Mouse (Mus musculus): ENCODE results near the gene Get4. TPM values are rescaled to one million over a fixed set of nuclear protein-coding genes. Genes with fewer than 3 reads are reported as not detected.

The Get4 gene
- 136 and 143 TPM in 2 replicates for polyA plus RNA-seq (2015; fragmentation: Nextera tagmentation; extraction: Ambion mirVana)

- Histone ChIP-seq H3K9ac (ENCODE audit: low read depth, low read length) (peak within 1 kb of the TSS; percentile 77), H3K27me3 (replicated peaks; ENCODE audit: control insufficient read depth, insufficient read depth, low read length) (no peaks in the 10 kb centered on the region), H3K9me3 (ENCODE audit: control insufficient read depth, low read length) (no peaks in the 10 kb centered on the region), H3K4me3 (ENCODE audit: low read length) (peak within 1 kb of the TSS; percentile 79), H3K27ac (ENCODE audit: low read length) (peak within 1 kb of the TSS; percentile 86), H3K4me2 (ENCODE audit: low read depth, low read length) (peak within 1 kb of the TSS; percentile 82), H3K36me3 (ENCODE audit: control insufficient read depth, insufficient read depth, low read length) (peaks cover 5% of the 10 kb centered on the region; the same call in 1 of the 2 replicates), H3K4me1 (ENCODE audit: control insufficient read depth, insufficient read depth, low read length) (peaks cover 11% of the 10 kb centered on the region)
- ATAC-seq: peak; percentile 94
- under 1% methylated on average over 86 of the region's 90 CpGs for WGBS
These were observed at the start of gene Get4 for GRCm38 (mm10) chr5:139252081-139252909. Gene Get4, plus strand, starts transcription at chr5:139252324.

GRCm38 (mm10) chr5:139203312-139203711 lies 48.8 kb upstream of the Get4 start:
- WGBS: 92% methylated on average over 5 of the region's 5 CpGs
- peaks cover 31% of the 10 kb centered on the region for H3K4me1 ChIP-seq (ENCODE audit: control insufficient read depth, insufficient read depth, low read length)
- H3K4me2 ChIP-seq (ENCODE audit: low read depth, low read length): no peak overlapping the region
- no peak for ATAC-seq
- no peak overlapping the region for H3K4me3 ChIP-seq (ENCODE audit: low read length)
- H3K9ac ChIP-seq (ENCODE audit: low read depth, low read length): no peak overlapping the region
- H3K27ac ChIP-seq (ENCODE audit: low read length): no peak overlapping the region
- H3K9me3 ChIP-seq (ENCODE audit: control insufficient read depth, low read length): no peaks in the 10 kb centered on the region
- H3K36me3 ChIP-seq (ENCODE audit: control insufficient read depth, insufficient read depth, low read length): no peaks in the 10 kb centered on the region; the same call in 1 of the 2 replicates
- no peaks in the 10 kb centered on the region for H3K27me3 ChIP-seq (replicated peaks; ENCODE audit: control insufficient read depth, insufficient read depth, low read length)

- Histone ChIP-seq H3K4me3 (ENCODE audit: low read length) (no peak overlapping the region), H3K27me3 (replicated peaks; ENCODE audit: control insufficient read depth, insufficient read depth, low read length) (no peaks in the 10 kb centered on the region), H3K4me2 (ENCODE audit: low read depth, low read length) (no peak overlapping the region), H3K36me3 (ENCODE audit: control insufficient read depth, insufficient read depth, low read length) (no peaks in the 10 kb centered on the region; the same call in 1 of the 2 replicates), H3K4me1 (ENCODE audit: control insufficient read depth, insufficient read depth, low read length) (peaks cover 35% of the 10 kb centered on the region), H3K27ac (ENCODE audit: low read length) (no peak overlapping the region), H3K9ac (ENCODE audit: low read depth, low read length) (no peak overlapping the region), H3K9me3 (ENCODE audit: control insufficient read depth, low read length) (no peaks in the 10 kb centered on the region)
- ATAC-seq: no peak
- WGBS: 67% methylated on average over 4 of the region's 4 CpGs
These were observed 46.0 kb upstream of the Get4 start for GRCm38 (mm10) chr5:139206081-139206480.

GRCm38 (mm10) chr5:139206525-139206924 lies 45.6 kb upstream of the Get4 start:
- Histone ChIP-seq H3K9ac (ENCODE audit: low read depth, low read length) (no peak overlapping the region), H3K4me1 (ENCODE audit: control insufficient read depth, insufficient read depth, low read length) (peaks cover 31% of the 10 kb centered on the region), H3K27ac (ENCODE audit: low read length) (no peak overlapping the region), H3K4me2 (ENCODE audit: low read depth, low read length) (no peak overlapping the region), H3K36me3 (ENCODE audit: control insufficient read depth, insufficient read depth, low read length) (no peaks in the 10 kb centered on the region; the same call in 1 of the 2 replicates), H3K27me3 (replicated peaks; ENCODE audit: control insufficient read depth, insufficient read depth, low read length) (no peaks in the 10 kb centered on the region), H3K4me3 (ENCODE audit: low read length) (no peak overlapping the region), H3K9me3 (ENCODE audit: control insufficient read depth, low read length) (no peaks in the 10 kb centered on the region)
- 62% methylated on average over 7 of the region's 7 CpGs for WGBS
- no peak for ATAC-seq

- Histone ChIP-seq H3K4me3 (ENCODE audit: low read length) (no peak overlapping the region), H3K27ac (ENCODE audit: low read length) (no peak overlapping the region), H3K4me1 (ENCODE audit: control insufficient read depth, insufficient read depth, low read length) (peaks cover 27% of the 10 kb centered on the region; the same call in 1 of the 2 replicates), H3K9ac (ENCODE audit: low read depth, low read length) (no peak overlapping the region), H3K4me2 (ENCODE audit: low read depth, low read length) (no peak overlapping the region), H3K36me3 (ENCODE audit: control insufficient read depth, insufficient read depth, low read length) (peaks cover 2% of the 10 kb centered on the region; the same call in 1 of the 2 replicates), H3K9me3 (ENCODE audit: control insufficient read depth, low read length) (no peaks in the 10 kb centered on the region), H3K27me3 (replicated peaks; ENCODE audit: control insufficient read depth, insufficient read depth, low read length) (no peaks in the 10 kb centered on the region)
- no peak for ATAC-seq
These were observed 43.9 kb upstream of the Get4 start for GRCm38 (mm10) chr5:139208183-139208582.

- Histone ChIP-seq H3K4me1 (ENCODE audit: control insufficient read depth, insufficient read depth, low read length) (peaks cover 23% of the 10 kb centered on the region; the same call in 1 of the 2 replicates), H3K9me3 (ENCODE audit: control insufficient read depth, low read length) (no peaks in the 10 kb centered on the region), H3K27ac (ENCODE audit: low read length) (peak overlapping the region; percentile 21; the same call in 1 of the 2 replicates), H3K4me2 (ENCODE audit: low read depth, low read length) (no peak overlapping the region), H3K27me3 (replicated peaks; ENCODE audit: control insufficient read depth, insufficient read depth, low read length) (no peaks in the 10 kb centered on the region), H3K4me3 (ENCODE audit: low read length) (no peak overlapping the region), H3K9ac (ENCODE audit: low read depth, low read length) (no peak overlapping the region), H3K36me3 (ENCODE audit: control insufficient read depth, insufficient read depth, low read length) (peaks cover 2% of the 10 kb centered on the region; the same call in 1 of the 2 replicates)
- peak; percentile 73 for ATAC-seq
- 83% methylated on average over 10 of the region's 10 CpGs for WGBS
These were observed 43.0 kb upstream of the Get4 start for GRCm38 (mm10) chr5:139208871-139209684.

- peaks cover 19% of the 10 kb centered on the region; the same call in 1 of the 2 replicates for H3K4me1 ChIP-seq (ENCODE audit: control insufficient read depth, insufficient read depth, low read length)
- H3K4me3 ChIP-seq (ENCODE audit: low read length): no peak overlapping the region
- peak; percentile 56 for ATAC-seq
- 86% methylated on average over 7 of the region's 7 CpGs for WGBS
- H3K9me3 ChIP-seq (ENCODE audit: control insufficient read depth, low read length): no peaks in the 10 kb centered on the region
- H3K27me3 ChIP-seq (replicated peaks; ENCODE audit: control insufficient read depth, insufficient read depth, low read length): no peaks in the 10 kb centered on the region
- H3K36me3 ChIP-seq (ENCODE audit: control insufficient read depth, insufficient read depth, low read length): peaks cover 2% of the 10 kb centered on the region; the same call in 1 of the 2 replicates
- no peak overlapping the region for H3K4me2 ChIP-seq (ENCODE audit: low read depth, low read length)
- H3K27ac ChIP-seq (ENCODE audit: low read length): peak overlapping the region; percentile 21; the same call in 1 of the 2 replicates
- H3K9ac ChIP-seq (ENCODE audit: low read depth, low read length): no peak overlapping the region
These were observed 42.5 kb upstream of the Get4 start for GRCm38 (mm10) chr5:139209685-139210026.

- ATAC-seq: no peak
These were observed 40.3 kb upstream of the Get4 start for GRCm38 (mm10) chr5:139211737-139212385.

GRCm38 (mm10) chr5:139214298-139214697 lies 37.8 kb upstream of the Get4 start:
- H3K36me3 ChIP-seq (ENCODE audit: control insufficient read depth, insufficient read depth, low read length): 0 out of 2 replicates have a peak, but pooled peaks cover 4% of the 10 kb centered on the region
- no peaks in the 10 kb centered on the region for H3K9me3 ChIP-seq (ENCODE audit: control insufficient read depth, low read length)
- H3K27me3 ChIP-seq (replicated peaks; ENCODE audit: control insufficient read depth, insufficient read depth, low read length): no peaks in the 10 kb centered on the region
- no peak for ATAC-seq
- no peak overlapping the region for H3K27ac ChIP-seq (ENCODE audit: low read length)
- no peak overlapping the region for H3K9ac ChIP-seq (ENCODE audit: low read depth, low read length)
- no peak overlapping the region for H3K4me2 ChIP-seq (ENCODE audit: low read depth, low read length)
- peaks cover 5% of the 10 kb centered on the region; the same call in 1 of the 2 replicates for H3K4me1 ChIP-seq (ENCODE audit: control insufficient read depth, insufficient read depth, low read length)
- no peak overlapping the region for H3K4me3 ChIP-seq (ENCODE audit: low read length)

More at GRCm38 (mm10) chr5:139211737-139212385, 40.3 kb upstream of the Get4 start:
- 82% methylated on average over 11 of the region's 11 CpGs for WGBS
- no peak overlapping the region for H3K9ac ChIP-seq (ENCODE audit: low read depth, low read length)
- peaks cover 14% of the 10 kb centered on the region; the same call in 1 of the 2 replicates for H3K4me1 ChIP-seq (ENCODE audit: control insufficient read depth, insufficient read depth, low read length)
- H3K36me3 ChIP-seq (ENCODE audit: control insufficient read depth, insufficient read depth, low read length): peaks cover 4% of the 10 kb centered on the region; the same call in 1 of the 2 replicates
- H3K4me2 ChIP-seq (ENCODE audit: low read depth, low read length): no peak overlapping the region
- no peak overlapping the region for H3K27ac ChIP-seq (ENCODE audit: low read length)
- H3K4me3 ChIP-seq (ENCODE audit: low read length): peak overlapping the region; percentile 9; the same call in 1 of the 2 replicates
- H3K27me3 ChIP-seq (replicated peaks; ENCODE audit: control insufficient read depth, insufficient read depth, low read length): no peaks in the 10 kb centered on the region
- no peaks in the 10 kb centered on the region for H3K9me3 ChIP-seq (ENCODE audit: control insufficient read depth, low read length)
